Mouse (Mus musculus) c-Kit-negative CD71-positive TER-119-positive erythroid progenitor cells, embryonic 14.5 days (primary cell): ENCODE results near the gene Col7a1.

Source experiments
- DNase-seq: peaks from one replicate; pipeline ENCODE4 v3.0.0-alpha.2; 2013; ENCODE audit warnings: low read depth, low spot score

The Col7a1 gene

DNA sequence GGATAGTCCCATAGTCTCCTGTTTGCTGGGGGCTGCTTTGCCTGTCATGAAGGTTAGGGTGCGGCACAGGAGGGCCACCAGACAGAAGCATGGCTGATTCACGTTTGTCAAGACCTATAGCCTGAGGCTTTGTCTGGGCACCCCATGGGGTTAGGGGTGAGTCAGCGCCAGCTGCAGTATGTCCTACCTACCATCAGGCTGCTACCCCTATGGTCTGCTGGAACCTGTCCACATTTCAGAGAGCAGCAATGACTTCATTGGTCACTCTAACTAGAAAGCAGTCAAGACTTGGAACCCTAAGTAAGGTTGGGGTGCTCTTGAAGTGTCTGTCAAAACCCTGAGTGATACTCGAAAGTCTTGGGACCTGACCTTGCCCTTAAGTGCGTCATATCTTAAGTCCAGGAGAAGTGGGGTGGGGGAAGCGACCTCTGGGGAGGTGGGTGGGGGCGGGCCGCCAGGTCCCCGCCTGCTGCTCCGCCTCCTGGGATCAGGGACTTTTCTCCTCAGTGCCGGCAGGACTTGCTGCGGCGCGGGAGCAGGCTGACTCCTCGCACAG is at the start of gene Col7a1:
Col7a1 (plus strand) TSS at position 506 of the 556 bp plus-strand sequence.
- DNase-seq = no peak

DNA sequence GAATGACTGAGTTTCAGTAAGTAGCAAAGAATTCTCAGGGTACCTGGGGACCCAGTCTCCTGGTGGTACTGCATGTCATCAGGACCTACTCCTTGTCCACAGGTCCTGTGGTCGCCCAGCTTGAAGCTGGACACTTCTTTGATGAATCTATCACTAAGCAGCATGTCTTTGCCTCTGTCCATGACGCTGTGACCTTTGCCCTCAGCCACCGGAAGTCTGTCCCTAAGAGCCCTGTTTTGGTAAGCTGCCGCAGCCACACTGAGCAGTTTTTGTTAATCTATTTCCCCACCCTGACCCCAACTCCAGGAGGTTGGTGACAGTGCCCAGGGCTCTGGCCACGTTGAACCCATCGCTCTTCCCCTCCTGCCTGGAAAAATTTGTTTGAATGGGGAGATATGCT is 41.1 kb upstream of the Col7a1 start:
- DNase-seq = no peak

DNA sequence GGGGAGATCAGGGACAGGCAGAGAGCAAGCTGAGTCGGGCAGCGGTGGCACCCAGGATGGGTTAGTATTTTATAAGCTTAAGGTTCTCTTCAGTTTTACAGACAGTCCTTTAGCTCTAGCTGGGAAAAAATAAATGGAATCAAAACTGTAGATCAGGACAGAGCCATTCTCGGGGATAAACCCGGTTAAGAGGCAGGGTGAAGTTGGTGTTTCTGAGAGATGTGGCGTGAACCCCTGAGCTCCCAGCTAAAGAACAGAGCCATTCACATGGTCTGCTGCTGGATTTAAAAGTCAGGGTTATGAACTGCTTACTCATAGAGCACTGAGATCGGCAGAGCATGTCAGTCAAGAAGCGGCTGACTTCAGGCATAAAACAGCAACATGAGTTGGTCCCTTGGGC is 40.2 kb upstream of the Col7a1 start:
- DNase-seq = no peak

DNA sequence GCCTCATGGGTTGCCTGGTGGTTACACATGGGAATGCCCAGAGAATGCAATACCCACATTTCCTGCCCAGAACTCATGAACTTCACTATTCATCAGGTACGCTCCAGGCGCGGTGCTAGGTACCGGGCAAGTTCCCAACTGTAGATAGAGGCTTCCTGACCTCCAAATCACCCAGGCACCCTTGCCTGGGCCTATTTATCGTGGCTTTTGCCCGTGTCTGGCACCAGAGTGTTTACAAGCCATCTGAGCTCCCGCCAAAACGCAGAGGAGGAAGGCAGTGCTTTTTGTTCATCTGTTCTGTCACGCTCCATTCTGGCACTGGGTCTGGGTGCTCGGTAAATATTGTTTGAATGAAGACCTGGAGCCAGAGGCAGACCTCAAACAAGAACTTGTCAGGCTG is 39.8 kb upstream of the Col7a1 start:
- DNase-seq = no peak

DNA sequence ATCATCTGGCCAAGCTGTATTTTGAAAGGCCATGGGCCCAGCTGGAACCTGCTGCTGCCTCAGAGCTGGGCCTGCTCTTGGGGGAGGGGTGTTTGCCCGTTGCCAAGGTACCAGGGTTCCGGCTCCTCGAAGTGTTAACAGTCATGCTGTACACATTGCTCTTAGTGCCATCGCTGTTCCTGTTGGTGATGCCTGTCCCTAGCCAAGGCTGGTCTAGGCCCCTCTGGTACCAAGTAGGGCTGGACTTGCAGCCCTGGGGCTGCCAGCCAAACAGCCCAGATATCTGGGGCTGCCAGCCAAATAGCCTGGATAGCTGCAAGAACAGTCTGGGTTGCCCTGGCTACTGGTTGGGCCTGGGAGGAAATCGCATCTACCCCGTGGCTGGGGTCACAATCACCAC is 38.9 kb upstream of the Col7a1 start, which contains the start of gene Tmem89:
Tmem89 (plus strand) TSS at position 129 of the 400 bp plus-strand sequence.
- no peak for DNase-seq

DNA sequence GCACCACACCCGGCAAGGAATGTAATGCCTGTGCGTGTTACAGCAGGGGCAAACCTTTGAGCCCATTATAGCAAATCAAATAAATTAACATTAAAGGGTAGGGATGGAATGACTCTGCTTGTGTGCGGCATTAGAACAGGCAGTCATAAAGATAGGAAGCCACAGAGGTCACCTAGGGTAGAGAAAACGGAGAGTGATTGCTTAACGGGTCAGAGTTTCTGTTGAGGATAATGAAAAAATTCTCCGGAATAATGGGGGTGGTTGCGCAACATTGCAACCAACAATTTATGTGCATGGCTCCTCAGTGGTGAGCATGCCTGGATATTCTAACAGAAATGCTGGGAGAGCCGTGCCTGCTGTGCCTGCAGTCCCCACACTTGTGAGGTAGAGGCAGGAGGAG is 27.5 kb upstream of the Col7a1 start:
- DNase-seq = no peak

DNA sequence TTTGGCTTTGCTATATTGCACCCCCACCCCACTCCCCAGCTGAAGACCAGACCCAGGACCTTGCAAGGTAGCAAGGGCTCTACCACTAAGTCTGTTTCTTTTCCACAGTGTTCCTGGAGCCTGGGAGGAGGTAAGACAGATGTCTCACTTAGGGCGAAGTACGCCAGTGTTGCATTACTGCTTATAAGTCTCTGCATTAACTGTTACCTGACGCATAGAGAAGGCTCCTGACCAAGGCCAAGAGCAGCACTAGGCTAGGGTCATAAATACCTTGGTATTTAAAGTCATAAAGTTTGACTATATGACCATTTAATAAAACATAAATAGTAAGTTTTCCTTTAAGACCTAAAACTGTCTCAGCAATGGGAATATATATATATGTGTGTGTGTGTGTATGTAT is 25.0 kb upstream of the Col7a1 start:
- DNase-seq = no peak

DNA sequence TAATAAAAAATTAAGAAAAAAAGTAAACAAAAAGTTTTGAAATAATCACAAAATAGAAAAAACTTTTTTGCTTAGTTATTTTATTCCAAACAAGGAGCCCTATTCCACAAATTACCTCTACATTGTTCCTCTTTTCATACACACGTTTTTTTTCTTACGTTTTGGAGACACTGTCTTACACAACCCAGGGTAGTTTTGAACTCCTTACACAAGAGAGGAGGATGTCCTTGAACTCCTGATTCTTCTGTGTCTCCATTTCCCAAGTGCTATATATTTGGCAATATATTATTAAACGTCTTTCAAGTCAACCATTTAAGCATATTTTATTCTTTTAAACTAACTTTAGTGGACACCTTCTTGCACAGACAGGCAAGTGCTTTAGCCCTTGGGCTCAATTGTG is 17.4 kb upstream of the Col7a1 start:
- no peak for DNase-seq

DNA sequence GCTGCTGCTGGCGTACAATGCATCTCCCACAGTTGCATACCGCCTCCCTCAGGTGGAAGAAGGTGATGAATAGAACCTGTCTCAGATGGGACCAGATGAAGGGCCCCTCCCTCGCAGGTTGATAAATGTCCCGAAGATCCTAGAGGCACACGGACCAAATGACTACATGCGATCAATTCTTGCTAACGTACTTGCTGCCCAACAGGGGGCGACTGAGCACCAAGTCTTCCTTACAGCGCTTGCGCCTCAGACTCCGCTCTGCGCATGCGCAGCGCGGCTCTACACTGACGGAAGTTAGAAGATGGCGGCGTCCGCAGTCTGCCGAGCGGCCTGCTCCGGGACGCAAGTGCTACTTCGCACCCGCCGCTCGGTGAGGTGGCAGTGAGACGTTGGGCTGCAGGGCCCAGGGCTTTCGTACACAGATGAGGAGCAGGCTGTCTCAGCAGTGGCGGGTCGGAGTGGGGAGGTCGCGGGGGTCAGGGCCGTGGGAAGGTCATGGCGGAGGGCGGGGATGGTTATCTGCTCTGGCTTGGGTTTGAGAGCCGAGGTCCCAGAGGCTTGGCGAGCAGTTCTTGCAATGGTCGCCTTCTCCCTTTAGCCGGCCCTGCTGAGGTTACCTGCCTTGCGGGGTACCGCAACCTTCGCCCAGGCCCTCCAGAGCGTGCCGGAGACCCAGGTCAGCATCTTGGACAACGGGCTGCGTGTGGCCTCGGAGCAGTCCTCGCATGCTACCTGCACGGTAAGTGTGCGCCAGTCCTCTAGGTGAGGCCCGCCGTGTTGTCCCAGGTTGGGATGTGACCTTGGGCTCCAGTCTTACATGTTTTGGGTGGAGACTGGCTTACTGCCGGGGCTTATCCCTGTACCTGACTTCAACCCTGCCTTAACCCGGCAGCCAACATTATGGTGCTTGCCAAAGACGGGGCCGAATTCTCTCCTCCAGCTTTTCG is 16.7 kb upstream of the Col7a1 start, which contains the start of gene Uqcrc1:
Uqcrc1 (plus strand) TSS at position 216 of the 947 bp plus-strand sequence.
- peak; percentile 98 for DNase-seq

DNA sequence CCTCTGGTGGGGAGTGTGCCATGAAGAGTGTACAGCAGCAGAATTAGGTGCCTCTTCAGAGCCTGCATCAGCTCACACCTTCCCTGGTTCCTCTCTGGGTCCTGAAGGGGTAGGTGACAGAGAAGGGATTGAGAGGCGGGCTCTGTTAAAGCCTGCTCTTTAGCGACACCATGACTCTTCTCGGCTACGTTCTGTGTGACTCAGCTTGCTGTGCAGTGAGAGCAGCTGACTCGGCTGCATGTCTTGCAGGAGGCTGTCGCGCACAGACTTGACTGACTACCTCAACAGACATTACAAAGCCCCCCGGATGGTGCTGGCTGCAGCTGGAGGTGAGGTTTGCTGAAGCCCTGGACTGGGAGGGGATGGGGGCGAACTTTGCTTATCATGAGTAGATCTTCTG is 8.3 kb upstream of the Col7a1 start:
- DNase-seq = no peak

DNA sequence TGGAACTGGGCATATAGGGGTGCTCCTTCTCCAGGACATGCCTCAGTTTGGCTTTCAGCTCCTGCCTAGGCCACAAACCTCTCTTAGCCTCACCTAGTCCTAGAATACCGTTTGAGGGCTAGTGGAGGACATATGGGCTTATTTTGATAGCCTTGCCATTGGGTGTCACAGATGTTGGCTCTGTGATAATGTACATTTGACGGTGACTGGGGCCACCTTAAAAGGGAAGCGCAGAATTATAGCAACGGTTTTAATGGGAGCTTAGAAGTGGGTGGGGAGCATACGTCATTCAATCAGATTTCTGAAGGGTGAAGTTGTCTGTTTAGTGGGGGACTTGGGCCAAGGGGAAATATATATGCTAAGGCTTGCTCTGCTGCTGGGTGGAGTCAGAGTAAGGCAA is 7.8 kb upstream of the Col7a1 start:
- DNase-seq = no peak

DNA sequence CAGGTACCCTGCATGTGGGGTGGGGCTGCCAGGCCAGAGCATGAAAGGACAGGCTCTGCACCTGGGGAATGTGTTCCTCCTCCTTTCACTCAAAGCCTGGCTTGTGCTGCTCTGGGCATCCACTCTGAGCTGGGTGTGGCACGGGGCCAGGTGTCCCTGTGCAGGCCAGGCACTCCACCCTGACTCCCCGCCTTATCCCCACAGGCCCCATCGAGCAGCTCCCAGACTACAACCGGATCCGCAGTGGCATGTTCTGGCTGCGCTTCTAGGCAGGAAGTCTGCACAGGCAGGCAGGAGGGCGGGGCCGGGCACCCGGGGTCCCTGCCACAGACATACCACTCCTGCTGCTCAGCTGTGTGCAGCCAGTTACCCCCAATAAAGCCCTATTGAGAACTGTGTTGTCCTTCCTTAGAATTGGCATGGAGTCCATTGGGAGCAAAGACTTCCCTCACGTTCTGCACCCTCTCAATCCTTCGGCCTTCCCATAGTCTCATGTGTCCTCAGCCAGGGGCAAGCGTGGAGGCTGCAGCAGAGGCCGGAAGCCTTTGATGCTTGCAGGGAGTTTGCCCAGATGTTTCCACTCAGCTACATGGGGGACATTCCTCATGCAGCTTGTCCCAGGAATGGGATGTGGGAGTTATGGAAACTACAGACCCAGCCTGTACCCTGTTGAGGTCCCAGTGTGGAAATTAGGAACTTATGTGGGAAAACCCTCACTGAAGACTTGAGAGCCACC is 4.0 kb upstream of the Col7a1 start:
- no peak for DNase-seq

DNA sequence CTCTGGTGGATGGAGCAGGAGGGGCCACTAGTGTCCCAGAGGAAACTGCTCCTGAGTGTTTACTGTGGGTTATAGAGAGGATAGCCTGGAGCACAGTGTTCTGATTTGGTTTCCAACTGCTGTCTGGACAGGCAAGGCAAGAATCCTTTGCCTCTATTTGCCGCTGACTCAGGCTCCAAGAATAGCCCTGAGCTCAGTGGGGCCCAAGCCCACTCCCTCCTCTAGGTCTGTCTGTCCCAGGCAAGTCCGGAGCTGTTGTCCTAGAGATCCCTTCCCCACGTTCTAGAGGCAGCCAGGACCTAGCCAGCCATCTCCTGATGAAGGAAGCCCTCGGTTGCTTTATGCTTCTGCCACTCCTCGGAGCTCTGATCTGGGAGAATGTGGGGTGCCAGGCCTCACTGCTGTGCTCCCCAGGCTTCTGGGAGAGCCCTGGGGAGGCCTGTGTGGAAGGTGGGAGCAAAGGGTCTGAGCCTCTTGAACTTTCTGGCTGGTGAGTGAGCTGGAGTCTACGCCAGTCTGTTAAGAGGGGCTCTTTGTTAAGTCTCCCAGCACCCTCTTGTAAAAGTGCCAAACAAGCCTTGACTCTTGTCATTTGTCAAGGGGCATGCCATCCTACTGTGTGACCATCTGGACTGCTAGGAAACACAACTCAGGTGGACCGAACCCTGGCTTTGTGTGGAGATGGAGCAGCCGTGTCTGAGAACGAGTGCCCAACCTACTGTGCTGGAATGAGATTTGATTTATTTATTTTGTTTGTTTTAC is 3.2 kb upstream of the Col7a1 start:
- DNase-seq = no peak

DNA sequence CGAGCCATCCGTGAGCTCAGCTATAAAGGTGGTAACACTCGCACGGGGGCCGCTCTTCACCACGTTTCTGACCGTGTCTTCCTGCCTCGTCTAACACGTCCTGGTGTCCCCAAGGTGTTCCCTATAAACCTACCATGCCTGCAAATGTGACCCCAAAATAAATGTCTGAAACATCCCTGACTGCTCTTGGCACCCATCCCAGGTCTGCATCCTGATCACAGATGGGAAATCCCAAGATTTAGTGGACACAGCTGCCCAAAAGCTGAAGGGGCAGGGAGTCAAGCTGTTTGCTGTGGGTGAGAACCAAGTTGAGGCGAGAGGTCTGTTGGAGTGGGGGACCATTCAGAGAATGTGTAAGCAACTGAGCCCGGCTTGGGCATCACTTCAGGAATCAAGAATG is 1.9 kb downstream of the Col7a1 start:
- DNase-seq = no peak

DNA sequence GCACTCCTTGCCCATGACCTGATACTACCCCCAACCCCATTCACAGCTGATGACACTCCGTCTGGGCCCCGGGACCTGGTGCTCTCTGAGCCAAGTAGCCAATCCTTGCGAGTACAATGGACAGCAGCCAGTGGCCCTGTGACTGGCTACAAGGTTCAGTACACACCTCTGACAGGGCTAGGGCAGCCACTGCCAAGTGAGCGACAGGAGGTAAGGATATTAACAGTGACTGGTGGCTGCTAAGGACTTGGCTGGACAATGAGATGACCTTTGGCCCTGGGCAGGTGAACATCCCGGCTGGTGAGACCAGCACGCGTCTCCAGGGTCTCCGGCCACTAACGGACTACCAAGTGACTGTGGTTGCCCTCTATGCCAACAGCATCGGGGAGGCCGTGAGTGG is 2.5 kb downstream of the Col7a1 start:
- no peak for DNase-seq

DNA sequence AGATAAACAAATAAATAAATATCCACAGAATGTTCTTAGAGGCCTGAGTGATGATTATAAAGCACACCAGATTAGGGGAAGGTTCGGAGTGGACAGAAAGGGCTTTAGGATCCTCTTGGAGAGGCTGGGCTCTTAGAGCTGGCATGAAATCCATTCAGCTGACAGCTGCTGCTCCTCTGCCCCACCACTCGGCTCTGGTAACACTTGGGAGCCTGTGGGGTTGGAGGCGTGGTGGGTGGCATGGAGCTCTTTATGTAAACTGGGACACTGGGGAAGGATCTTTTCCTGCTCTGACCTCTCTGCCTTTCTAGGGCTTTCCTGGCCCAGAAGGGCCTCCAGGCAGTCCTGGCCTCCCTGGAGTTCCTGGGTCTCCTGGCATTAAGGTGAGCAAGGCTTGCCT is 10.2 kb downstream of the Col7a1 start:
- DNase-seq = no peak

DNA sequence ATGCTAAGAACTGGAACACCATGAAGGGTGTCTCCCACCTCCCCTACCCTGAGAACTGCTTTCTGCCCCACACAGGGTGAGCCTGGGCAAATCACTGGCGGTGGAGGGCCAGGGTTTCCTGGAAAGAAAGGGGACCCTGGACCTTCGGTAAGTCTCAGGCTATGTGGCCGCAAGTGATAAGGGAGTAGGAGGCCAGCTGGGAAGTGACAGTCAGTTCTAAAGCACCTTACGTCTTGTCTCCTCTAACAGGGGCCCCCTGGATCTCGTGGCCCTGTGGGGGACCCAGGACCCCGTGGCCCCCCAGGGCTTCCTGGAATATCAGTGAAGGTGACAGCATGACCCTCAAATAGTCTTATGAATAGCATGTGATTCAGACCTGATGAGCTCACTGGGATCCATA is 11.0 kb downstream of the Col7a1 start:
- DNase-seq = no peak

DNA sequence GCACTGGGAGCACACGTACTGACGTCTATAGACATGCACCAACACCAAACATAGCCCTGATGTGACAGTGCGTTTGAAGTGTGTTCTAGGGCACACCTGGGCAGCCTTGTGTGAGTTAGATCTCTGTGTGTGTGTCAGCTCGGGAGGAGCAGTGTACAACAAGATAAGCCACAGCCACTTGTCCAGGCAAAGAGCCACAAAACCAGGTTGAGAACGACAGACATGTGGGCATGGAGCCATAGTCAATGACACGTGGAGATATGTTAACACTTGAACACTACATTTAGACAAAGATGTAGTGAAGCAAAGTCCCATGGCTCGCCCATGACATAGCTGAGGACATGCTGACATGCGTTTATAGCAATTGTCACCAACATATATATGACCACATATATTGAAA is 17.2 kb downstream of the Col7a1 start:
- no peak for DNase-seq

DNA sequence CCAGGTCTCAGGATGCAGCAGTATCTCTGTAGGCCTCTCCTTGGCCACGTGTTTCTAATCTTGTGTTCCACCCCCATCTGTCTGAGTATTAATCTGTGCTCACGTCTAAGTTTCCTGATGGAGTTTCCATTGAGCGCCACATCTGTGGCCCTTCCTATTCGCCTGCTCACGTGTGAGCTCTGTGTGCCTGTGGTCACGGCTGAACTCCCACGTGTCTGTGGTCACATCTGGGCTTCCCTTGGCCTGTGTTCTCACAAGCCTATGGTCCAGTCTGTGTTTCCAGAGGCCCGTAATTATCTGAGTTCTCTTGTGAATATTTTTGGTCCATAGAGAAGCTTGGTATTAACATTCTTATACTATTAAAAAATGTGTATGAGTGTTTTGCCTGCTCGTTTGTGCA is 23.1 kb downstream of the Col7a1 start:
- DNase-seq = no peak

DNA sequence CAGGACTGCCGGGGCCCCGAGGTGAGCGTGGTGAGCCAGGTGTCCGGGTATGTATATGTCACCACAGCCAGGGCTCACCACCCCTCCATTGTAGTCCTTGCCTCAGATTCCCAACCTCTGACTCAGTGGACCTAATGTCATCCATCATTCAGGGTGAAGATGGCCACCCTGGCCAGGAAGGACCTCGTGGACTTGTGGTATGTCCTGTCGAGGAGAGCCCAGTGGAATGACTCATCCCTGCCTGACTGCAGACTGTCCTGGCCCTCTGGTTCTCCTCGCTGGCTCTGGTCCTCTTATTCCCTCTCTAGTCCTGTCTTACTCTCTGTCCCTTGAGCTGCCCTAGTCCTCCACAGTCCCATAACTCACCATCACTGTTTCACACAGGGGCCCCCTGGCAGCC is 24.6 kb downstream of the Col7a1 start:
- no peak for DNase-seq

DNA sequence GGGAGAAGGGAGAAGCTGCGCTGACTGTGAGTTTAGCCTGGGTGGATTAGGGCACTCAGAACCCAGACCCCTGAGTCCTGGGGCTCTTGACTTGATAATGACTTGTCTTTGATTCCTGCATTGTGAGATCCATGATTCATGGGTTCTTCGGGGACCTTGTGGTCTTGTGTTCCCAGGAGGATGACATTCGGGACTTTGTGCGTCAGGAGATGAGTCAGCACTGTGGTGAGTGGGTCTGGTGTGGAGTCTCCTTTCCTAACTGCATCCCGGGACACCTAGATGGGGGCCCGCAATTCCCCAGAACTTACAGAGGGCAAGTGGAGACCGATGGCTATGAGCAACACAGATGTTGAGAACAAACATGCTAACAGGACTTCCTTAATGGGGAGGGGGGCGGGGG is 29.1 kb downstream of the Col7a1 start:
- no peak for DNase-seq

DNA sequence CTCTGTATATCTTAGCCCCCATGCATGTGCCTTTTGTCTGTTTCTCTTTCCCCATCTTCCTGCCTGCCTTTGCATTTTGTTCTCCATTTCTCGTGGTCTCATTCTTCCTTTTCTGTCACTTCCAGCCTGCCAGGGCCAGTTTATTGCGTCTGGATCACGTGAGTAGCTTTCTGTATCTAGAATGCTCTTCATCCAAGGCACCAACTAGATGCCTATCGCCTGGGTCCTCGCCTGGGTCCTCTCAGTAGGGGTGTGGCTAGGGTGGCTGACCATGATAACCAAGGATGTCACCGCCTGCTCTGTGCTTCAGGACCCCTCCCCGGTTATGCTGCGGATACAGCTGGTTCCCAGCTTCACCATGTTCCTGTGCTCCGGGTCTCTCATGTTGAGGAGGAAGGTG is 29.8 kb downstream of the Col7a1 start:
- DNase-seq = no peak
